Mouse (Mus musculus) ES-Bruce4 (cell line): ENCODE measurements at regions not wholly inside any gene's neighbourhood (a gene's known extent, or its start where the extent isn't known, plus 50 kb on each side); places are given as distances from the start of the nearest gene placed in this dataset.

Experiments
- CTCF ChIP-seq: IDR thresholded peaks from one replicate; pipeline ENCODE4 v1.8.1; 2011; ENCODE audit warnings: low read depth, low read length
- POLR2A ChIP-seq: IDR thresholded peaks from one replicate; pipeline ENCODE4 v1.8.1; 2011; ENCODE audit warnings: low read length; ENCODE audit not compliant: insufficient read depth

- TF ChIP-seq CTCF (no peak), POLR2A (no peak)
These were observed 226.7 kb upstream of the Tgfbr2 start for GRCm38 (mm10) chr9:116401821-116402220.
